Mouse (Mus musculus): ENCODE results near the gene Aldh8a1. TPM values are rescaled to one million over a fixed set of nuclear protein-coding genes. Genes with fewer than 3 reads are reported as not detected.

Aldh8a1 gene
- total RNA-seq, 2 experiments from 2014 or later, result 14.3 to 27.5 TPM

DNA sequence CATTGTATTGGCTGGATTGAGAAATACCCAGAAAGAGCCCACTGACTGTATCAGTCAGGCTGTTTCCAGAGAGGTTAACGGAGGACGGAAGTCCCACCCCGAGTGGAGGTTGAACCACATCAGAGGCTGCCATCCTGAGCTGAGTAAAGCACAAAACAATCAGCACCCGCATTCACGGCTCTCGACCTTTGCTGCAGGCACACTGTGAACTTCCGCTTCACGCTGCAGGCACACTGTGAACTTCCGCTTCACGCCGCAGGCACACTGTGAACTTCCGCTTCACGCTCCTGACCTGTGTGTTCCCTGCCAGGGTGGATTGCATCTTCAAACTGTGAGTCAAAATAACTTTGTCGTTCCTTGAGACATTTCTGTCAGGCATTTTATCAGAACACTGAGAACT lies 42.1 kb downstream of the Aldh8a1 start:
- no peak for DNase-seq

- DNase-seq, result peak; percentile 66
Measured at GRCm38 (mm10) chr10:21420457-21421424, 43.6 kb downstream of the Aldh8a1 start.

GRCm38 (mm10) chr10:21426515-21426914 lies 49.4 kb downstream of the Aldh8a1 start:
- DNase-seq, result no peak

GRCm38 (mm10) chr10:21427996-21428395 lies 50.9 kb downstream of the Aldh8a1 start:
- DNase-seq, result no peak

GRCm38 (mm10) chr10:21439268-21439667 lies 62.2 kb downstream of the Aldh8a1 start:
- DNase-seq, result no peak

- no peak for DNase-seq
Measured at GRCm38 (mm10) chr10:21441020-21441419, 63.9 kb downstream of the Aldh8a1 start.

- DNase-seq, result no peak
Measured at GRCm38 (mm10) chr10:21441690-21442089, 64.6 kb downstream of the Aldh8a1 start.

GRCm38 (mm10) chr10:21443646-21444324 lies 66.7 kb downstream of the Aldh8a1 start:
- DNase-seq, result no peak

- DNase-seq, result no peak
Measured at GRCm38 (mm10) chr10:21444410-21444809, 67.3 kb downstream of the Aldh8a1 start.

Other genes starting within 250 kb of the Aldh8a1 start
- 1 to 10 TPM; 2.3 to 2.4 TPM for gene Myb, start 216.3 kb upstream of the Aldh8a1 start, total RNA-seq (2021)
- gene Hbs1l, start 81.3 kb upstream of the Aldh8a1 start, total RNA-seq (2021), result 10 to 100 TPM; 61.6 to 66.7 TPM
- not detected for gene 1700020N01Rik, start 215.9 kb downstream of the Aldh8a1 start, total RNA-seq (2021)